Mouse (Mus musculus) MEL-GATA-1-ER (cell line): ENCODE data around the gene Hmgn2.
A peak's percentile ranks its signal among the peaks of the same experiment; 100 is the strongest.

Experiments used
- DNase-seq: peaks from one replicate; pipeline ENCODE4 v3.0.0-alpha.2; 2012; ENCODE audit warnings: low read depth; ENCODE audit errors: extremely low read depth

Gene Hmgn2

DNA sequence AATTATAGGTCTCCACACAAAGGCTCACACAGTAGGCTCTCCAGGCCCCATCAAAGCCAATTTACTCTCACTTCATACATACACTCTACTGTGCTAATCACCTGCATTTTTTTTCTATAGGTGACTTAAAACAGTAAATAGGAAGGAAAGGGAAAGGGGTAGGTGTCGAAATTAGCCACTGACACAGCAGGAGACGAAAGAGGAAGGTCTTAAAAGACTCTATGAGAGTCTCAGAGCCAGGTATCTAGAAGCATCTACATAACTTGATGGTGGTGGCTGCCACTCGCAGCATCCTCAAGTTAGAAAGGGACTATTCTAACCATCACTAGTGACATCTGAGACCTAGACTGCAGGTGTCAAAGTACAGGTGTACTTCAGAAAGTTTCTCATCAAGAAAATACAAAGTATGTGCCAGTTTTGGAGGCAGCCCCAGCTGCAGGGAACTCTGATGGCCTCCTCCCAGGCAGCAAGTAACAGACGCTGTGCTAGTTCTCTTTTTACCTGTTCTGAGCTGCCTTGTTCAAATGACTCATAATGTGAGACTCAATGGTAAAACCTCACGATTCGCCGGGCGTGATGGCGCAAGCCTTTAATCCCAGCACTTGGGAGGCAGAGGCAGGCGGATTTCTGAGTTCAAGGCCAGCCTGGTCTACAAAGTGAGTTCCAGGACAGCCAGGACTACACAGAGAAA lies 9.7 kb upstream of the Hmgn2 start:
- DNase-seq: no peak

DNA sequence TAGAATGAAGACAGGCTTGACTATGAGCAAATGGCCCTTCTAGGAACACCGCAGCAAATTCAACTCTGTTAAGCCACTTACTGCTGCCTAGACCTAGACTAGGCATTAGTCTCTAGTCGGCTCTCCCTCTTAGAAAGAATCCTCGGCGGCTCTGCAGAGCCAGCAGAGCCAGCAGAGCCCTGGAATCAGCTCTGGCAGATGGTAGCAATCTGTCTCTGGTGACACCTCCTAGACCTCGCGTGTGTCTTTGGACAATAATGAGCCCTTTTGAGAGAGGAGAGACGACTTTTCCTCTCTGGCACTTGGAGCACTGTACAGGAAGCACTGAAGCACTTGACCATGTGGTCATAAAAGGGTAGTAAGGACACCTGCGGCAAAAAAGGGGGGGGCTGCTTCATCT lies 3.3 kb upstream of the Hmgn2 start:
- no peak for DNase-seq

DNA sequence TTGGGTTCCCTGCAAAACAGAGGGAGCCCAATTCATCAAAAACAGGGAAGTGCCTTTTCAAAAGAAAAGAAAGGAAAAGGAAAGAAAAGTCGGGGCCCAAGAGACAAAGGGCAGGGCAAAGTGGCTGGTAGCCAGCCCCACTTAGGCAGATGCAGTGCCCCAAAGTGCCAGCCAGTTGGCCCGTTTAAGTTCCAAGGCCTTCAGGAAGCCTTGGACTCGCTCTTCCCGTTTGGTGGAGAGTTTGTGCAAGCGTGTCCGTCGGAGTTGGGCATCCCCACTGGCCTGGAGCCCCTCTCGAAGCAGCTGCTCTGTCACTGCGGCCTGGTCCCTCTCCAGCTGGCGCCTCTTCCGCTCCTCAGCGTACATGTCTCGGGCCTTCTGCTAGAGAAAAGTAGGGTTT lies 2.4 kb upstream of the Hmgn2 start:
- no peak for DNase-seq

DNA sequence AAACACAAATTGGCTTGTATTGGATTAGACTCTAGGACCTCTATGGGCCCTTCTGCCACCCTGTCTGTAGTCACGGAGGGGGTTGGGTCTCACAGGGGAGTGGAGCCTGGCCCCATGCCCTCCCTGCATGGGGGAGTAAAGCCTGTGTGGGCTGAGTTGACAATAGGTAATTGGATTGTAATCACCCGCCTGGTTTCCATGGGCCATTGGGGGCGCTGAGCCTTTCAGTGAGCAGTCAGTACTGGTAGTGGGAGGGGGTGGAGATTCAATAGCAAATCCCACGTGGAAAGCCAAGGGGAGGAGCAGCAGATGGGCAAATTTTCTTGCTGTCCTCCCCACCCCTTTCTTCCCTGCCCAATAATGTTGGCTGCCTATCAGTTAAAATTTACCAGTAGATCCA lies 1.7 kb upstream of the Hmgn2 start:
- no peak for DNase-seq

DNA sequence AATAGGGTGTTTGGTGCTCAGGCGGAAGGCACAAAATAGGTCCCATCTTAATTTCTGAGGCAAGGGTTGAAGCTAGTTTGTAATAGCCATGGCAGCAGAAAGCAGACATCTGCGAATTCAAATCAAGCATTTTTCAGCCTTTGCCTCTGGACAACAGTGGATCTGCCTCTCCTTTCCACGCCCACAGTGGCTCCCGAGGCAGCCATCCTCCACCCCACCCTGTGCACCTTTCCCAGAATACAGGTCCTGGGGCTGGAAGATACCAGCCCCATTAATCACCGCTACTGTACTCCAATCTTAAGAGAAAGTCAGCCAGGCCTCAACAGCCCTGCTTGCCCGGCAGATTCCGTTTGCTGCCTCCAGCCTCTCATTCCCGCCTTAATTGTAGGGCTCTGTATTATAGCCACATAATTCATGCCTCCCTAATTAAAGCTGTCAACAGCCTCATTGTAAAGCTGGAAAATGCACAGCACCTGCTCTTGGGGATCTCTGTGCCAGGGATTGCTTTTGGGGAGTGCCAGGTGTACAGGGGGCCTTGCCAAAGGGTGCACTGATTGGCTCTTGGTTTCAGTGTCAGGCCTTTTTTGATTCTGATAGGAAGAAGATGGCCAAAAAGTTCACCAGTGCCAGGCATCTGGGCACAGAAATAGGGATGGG lies 792 bp upstream of the Hmgn2 start:
- no peak for DNase-seq

DNA sequence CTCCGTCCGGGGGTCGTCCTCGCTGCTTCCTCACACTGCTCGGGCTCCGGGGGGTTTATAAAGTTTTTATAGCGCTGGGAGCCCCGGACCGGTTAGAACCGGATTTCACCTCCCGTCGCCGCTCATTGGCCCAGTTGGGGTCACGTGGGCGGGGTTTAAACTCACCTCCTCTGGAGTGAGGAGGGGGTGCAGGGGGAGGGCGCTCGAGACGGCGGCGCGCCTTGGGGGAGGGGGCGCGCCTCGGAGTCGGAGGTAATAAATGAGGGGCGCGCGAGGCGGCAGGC lies 642 bp downstream of the Hmgn2 start:
- peak; percentile 67 for DNase-seq

DNA sequence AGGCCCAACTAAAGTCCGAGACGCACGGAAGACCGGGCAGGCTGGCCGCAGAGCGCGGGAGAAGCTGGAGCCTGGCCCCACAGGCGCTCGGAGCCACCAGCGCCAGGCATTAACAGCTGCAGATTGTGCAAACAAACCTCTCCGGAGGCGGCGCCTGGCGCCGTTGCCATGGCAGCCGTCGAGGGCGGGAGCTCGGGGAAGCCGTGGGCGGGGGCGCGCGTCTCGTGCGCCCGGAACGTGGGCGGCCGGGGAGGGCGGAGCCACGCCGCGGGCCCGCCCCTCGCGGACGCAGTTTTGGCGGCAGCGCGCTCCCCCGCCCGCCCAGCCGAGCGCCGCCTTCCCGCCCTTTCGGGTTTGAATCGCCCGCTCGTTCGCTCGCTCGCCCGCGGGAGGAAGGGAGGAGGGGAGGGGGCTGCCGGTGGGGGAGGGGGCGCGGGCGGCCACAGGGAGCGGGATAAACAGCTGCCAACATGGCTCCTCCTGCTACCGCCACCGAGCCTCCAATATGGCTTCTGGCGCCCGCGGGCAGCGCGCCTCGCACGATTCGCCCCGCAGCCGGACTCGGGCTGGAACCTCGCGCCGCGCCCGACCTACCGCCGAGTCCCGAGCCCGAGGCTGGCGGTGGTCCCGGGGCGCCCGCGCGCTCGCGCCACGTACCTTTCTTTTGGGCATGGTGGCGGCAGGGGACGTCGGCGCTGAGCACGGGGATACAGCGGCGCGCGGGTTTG lies 1.1 kb downstream of the Hmgn2 start:
- DNase-seq: peak; percentile 63

DNA sequence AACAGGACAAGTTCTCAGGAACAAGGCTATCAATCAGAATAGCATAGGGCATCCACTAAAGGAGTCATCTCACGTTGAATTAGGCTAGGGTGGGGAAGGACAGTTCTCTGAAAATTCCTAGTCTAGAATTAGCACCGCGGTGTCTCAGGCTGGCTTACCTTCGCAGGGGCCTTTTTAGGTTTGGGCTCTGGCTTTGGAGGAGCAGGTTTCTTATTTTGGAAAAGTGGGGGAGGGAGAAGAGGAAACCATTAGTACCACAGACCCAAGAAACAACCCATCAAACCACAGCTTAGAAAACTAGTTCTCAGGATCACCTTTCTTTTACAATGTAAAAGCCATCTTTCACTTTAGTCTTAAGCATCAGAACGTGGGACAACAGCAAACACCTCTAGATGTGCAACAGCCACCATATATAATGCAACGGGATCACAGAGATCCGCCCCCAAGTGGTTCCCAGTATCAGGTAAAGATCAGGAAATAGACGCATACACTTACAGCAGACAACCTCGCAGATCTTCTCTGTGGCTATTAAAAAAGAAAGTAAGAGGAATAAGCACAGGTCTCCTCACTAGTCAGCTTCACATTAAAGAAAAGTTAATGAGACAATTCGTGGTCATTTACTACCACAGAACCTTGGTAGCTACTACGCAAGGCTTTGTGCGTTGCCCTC lies 2.0 kb downstream of the Hmgn2 start:
- no peak for DNase-seq

DNA sequence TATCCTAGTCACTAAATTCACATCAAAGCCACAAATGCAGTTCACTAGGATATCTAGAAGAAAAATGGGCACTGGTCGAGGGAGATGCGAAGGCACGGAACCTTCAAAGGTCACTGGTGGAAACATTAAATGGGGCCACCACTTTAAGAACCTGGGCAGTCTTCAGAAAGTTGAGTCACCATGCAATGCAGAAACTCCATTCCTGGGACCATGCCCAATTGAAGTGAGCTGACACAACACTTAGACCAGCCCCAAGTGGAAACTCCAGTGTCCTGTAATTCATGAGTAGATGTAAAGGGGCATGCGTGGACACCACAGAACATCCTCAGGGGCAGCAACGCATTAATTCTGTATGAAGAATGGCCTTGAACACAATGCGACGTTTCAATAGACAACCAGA lies 5.9 kb downstream of the Hmgn2 start:
- DNase-seq: no peak

DNA sequence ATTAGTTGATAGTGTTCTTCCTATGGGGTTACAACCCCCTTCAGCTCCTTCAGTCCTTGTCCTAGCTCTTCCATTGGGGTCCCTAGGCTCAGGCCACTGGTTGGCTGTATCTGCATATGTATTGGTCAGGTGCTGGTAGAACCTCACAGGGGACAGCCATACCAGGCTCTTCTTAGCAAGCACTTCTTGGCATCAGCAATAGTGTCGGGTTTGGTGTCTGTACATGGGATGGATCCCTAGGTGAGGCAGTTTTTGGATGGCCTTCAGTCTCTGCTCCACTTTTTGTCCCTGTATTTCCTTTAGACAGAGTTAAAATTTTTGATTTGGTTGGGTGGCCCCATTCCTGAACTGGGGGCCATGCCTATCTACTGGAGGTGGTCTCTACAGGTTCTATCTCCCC lies 9.6 kb downstream of the Hmgn2 start:
- no peak for DNase-seq

DNA sequence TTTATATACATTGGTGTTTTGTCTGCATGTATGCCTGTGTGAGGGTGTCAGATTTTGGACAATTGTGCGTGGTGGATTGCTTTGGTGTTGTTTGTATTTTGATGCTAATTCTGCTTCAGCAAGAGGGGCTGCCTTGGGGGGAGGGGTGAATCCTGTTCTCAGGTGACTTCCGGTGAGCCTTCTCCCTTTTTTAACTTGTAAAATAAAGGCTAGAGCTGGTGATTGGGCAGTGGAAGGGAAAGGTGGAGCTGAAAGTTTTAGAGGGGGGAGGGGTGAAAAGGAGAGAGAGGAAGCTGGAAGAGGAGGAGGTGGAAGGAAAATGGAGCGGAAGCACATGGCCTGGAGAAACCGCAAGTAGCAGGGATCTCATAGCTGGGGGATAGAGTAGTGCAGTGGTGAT lies 12.1 kb downstream of the Hmgn2 start:
- DNase-seq: no peak

DNA sequence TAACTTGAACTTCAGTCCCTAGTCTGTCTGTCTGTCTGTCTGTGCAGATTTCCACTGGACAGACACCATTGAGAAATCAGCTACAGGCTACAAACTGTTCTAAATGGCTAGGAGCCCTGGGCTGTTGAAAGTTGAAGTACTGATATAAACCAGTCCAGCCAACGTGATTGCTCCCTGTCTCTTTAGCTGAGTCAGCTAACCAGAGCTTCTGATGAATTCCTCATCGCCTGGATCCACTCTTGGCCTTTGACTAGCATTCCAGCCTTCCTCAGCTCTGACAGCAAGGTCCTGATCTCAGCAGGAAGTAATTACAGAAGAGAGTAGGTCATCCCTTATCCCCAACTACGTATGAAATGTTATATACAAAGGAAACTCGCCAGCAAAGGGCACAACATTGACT lies 21.7 kb downstream of the Hmgn2 start:
- DNase-seq: no peak

DNA sequence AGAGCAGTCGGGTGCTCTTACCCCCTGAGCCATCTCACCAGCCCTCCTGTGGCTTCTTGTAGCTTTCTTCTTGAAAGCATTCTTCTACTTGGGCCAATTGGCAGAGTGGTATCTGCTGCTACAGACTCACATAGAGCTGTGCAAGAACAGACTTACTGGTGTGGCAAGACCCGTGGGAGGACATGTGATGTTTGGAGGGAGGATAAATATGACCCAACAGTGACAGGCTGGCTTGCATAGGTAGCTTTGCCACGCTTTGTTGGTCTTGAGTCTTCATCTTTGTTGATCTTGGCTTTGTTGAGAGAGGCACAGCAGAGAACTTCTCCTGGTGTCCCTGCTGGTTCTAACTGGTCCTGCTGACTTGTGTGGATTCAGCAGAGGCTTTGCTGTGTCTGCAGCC lies 24.7 kb downstream of the Hmgn2 start:
- DNase-seq: no peak

DNA sequence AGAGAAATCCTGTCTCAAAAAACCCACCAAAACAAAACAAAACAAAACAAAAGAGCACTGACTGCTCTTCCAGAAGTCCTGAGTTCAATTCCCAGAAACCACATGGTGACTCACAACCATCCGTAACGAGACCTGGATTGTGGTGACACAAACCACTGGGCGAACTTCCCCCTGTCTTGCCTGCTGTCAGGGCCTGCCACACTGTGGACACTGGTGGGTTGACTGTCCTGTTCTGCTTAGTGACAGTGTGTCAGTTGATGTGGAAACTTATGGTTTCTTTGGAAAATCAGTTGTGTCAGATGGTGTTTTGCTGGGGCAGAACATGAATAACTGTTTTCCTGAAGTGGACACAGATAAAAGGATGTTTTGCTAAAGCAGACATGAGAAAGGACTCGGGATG lies 25.8 kb downstream of the Hmgn2 start:
- no peak for DNase-seq

DNA sequence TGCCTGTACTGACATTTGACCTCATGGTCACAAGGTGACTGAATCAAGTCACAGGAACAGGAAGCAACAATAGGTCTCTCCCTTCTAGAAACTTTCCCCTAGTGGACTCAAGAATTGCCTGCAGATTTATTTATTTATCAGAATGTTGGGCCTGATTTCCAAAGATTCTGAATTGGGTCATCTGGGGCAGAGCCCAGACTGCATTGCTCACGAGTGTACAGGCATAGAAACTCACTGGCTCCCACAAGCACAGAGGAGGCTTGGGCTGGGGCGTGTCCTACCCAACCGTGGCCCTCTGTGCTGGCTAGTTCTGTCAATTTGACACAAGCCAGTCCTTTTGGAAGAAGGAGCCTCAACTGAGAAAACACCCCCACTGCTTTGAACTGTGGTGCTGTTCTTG lies 26.9 kb downstream of the Hmgn2 start:
- DNase-seq: no peak

DNA sequence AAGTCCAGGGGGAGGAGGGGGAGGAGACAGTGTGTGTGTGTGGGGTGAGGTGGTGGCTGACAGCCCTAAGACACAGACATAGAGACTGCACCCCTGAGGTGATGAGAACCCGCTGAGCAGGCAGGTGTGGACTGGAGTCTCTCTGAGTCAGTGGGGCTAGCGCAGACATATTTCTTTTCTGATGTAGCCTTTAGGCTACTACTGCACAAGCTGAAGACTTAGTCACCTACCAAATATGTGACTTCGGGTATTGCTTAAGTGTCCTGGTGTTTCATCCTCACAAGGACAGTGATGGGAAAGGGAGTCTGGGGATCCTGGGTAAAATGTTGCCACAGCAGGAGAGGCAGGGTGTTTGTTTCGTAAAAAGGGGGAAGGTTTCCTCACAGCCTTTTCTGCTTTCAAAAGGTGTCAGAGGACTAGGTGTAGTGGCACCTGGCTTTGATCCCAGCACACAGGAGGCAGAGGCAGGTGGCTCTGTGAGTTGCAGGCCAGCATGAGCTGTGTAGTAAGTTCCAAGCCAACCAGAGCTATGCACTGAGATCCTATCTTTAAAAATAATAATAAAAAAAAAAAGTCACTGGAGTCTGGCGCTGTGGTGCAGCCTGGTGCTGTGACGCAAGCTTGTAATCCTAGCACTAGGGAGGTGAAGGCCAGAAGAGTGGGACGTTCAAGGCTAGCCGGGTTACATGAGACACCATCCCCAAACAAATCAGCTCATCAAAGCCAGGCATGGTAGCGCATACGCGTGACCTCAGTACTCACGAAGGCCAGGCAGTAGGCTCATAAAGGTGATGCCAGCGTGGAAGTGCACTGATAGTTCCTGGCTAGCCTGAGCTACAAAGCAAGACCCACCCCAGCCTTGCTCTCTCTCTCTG lies 27.8 kb downstream of the Hmgn2 start:
- DNase-seq: no peak

DNA sequence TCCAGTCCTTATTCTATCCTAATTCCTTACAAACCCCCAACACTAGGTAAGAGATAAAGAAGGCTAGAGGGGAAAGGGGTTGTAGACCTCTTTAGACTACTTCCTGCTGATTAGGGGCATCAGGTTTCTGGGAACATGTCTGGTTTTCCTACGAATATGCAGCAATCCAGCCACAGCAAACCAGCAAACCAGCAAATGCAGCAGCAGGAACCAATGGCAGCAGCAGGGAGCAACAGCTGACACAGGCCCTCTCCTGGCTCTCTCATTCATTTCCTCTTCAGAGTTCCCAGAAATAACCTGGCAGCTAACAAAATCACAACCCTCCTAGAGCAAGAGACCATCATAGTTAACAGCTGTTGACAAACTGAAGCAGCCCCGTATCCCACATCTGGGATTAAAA lies 30.4 kb downstream of the Hmgn2 start:
- DNase-seq: peak; percentile 55

DNA sequence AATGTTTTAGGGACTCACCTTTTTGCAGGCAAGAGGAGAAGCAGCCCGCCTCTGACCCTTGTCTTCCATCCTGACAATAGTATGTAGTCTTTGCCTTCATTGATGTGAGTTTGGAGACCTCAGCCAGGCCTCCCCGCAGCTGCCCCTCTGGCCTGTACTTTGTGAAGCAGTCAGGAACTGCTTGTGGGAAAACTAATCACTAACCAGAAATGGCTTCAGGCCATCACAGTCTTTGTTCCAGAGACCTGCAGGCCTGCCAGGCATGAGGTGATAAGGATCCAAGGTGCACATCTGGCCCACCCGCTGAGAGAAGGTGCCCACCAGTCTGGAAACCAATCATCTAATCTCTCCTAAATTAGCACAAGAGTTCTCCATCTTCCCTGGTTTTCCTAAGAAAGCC lies 36.7 kb downstream of the Hmgn2 start:
- DNase-seq: no peak

DNA sequence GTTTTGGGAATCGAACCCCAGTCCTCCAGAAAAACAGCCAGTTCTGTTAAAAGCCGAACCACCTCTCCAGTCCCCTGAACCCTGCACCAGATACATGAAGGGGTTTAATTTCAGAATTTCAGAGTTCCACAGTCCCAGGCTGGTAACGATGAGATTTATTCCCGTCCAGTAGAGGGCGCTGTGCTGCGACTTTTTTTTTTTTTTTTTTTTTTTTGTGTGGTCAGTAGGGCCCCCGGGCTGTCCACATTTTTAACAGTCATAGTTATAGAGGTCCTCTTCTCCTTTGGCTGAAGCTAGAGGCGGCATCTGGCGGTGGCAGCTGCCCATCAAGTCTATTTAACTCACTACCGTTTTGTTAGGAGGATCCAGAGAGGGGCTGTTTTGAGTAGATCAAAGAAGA lies 37.1 kb downstream of the Hmgn2 start:
- DNase-seq: peak; percentile 22

DNA sequence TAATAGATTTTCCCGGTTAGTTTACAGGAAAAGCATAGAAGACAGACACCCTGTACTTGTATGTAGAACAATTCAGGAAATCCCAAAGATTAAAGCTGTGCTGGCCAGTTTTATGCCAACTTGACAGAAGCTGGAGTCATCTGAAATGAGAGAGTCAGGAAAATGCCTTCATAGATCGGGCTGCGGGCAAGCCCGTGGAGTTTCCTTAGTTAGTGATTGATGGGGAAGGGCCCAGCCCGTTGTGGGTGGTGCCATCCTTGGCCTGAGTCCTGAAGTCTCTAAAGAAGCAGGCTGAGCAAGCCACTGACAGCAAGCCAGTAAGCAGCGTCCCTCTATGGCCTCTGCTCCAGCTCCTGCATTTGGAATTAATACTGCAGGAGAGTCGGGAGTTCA lies 39.2 kb downstream of the Hmgn2 start:
- DNase-seq: no peak

DNA sequence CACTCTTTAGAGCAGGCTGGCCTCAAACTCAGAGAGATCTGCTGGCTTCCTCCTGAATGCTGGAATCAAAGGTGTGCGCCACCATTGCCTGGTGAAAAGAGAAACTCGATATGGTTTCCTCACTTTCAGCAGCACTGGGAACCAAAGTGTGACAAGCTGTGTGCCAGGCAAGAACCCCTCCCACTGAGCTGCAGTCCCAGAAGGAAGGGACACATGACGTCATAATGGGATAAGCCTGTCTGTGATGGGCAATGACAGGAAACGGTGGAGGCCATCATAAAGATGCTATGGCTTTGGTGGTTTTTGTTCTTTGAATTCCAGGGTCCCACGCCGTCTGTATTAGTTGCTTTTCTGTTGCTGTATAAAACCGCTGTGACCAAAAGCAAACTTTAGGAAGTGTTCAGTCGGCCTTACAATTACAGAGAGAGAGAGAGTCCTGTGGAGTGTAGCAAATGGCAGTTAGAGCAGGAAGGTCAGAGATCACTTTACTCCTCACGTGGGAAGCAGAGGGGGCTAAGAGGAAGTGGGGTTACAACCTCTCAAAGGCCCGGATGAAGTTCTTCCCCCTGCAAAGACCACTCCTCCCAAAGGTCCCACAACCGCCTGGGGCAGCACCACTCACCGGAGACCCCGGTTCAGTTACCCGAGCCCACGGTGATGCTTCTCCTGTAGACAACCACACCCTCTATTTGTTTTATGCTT lies 39.7 kb downstream of the Hmgn2 start:
- no peak for DNase-seq
